Mouse (Mus musculus) T-helper 1 cell (primary cell): ENCODE measurements around the gene Swsap1.

Source experiments
- in situ Hi-C: fragments of 300-600 bp; cut with MboI, MseI; formaldehyde crosslinking; loops from one replicate; pipeline ENCODE4 v1.15.1; 2025; ENCODE audit warnings: high pct_unique_total_duplicates

Gene Swsap1

DNA sequence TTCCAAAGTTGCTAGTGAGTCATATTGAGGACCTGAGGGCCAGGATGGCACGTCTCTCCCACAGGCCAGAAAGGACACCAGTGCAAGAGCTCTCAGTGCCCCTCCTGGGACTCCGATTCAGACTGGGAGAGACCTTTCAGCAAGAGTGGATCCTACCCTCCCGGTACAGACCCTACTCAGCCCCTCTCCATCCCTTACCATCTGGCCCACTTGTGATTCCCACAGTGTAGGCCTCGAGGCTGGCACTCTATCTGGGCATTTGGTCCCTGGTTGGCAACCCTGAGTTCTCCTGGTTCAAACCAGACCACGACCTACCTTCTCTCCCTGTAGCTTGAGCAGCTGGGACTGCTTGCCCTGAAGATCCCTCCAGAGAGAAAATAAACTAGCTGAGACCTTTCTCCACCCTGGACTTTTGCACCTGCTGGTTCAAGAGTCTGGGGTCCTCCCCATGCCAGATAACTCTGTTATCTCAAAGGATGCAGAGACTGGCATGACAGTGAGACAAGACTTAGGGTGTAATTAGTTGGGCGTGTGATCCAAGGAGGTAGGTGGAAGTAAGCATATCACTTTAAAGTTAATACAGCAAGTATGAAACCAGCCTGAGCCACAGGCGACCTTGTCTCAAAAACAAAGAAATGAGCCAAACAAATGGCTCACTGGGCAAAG lies 20.0 kb upstream of the Swsap1 start:
- in situ Hi-C loops, result no loop called here

DNA sequence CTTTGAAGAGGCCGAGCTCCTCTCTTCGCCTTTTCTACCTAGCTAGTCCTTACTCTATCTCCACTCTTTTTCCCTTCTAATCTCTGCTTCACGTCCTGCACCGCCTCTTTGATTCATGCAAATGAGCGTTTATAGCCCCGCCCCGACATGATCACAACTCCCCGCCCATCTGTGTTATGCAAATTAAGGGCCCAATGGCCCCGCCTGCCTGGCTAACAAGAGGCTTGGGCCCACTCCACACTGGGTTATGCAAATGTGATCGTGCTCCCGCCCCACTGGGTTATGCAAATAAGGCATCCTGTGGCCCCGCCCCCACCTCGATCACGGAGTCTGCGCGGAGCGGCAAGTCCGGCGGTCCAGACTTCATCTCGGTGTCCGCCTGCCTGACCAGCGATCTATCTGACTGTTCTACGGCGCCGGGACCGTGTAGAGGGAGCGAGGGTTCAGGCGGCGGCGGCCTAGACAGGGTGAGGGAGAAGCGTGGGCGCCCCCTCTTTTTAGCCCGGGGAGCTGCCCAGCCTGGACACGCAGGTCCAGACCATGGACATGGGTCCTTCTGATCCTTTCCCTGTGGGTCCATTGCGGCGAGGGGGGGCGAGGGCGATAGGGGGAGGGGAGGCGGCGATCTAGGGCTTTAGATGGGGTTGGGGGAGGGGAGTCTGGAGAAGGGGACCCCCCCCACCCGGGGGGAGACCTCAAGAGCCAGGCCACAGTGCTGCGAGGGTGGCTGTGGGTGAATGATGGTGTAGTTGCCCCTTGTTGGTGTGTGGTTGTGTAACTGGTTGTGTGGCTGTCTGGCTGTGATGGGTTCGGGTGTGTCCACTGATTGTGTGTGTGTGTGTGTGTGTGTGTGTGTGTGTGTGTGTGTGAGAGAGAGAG lies 18.6 kb upstream of the Swsap1 start, which contains the start of gene Plppr2:
Plppr2 (plus strand) TSS at position 342 of the 879 bp plus-strand sequence.
- in situ Hi-C loops, result no loop called here

DNA sequence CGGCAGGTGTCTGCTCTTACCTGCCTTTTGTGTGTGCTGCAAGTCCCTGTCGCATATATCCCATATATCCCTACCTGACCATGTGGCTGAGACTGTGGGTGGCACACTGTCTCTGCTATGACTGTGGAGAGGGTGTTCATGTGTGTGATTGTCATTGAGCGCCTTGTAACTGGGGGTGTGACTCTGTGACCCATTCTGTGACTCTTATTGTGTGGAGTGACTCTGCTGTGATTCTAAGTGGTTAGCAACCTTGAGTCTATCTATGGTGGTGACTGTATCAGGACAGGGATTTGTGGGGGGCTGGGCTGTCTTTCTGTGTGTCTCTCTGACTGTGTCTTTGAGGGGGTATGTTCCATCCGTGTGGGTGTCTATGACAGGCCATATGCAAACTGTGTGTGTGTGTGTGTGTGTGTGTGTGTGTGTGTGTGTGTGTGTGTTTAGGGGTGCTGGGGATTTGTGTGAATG lies 17.8 kb upstream of the Swsap1 start:
- in situ Hi-C loops, result no loop called here

DNA sequence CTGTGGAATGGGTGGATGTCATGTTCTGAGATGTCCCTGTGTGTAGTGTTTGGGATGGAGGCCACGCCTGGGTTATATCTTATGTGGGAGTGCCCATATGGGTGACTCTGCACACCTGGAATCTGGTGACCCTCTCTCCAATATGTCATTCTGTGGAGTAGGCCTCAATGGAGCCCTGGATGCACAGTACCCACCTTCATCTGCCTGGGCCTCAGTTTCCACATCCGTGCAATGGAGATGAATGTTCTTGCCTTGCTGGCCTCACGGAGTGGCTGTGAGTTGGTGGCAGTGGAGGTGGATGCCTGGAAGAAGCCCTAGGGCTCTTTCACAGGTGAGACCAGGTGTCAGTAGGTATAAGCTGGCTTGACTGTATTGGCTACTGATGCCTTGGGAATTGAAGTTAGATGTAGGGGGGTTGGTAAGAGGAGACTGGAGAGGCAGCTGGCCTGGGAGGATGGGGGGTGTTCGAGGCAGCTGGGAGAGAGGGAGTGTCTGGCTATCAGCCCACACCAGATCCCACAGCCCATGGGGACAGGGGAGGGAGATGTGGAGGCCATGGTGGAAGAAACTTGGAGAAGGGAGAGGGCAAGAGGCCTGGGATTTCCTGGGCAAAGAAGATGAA lies 17.2 kb upstream of the Swsap1 start:
- in situ Hi-C loops, result no loop called here

DNA sequence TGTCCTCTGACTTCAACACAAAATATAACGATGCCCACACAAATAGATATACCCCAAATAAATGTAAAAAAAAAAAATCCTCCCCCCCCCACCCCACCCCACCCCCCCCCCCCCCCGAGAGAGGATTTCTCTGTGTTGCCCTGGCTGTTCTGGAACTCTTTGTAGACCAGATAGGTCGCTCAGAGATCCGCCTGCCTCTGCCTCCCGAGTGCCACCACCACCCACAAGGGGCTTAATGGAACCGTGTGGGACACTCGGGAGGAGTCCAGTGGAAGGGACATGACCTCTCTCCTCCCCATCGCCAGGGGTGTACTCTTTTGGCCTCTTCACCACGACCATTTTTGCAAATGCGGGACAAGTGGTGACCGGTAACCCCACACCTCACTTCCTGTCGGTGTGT lies 12.5 kb upstream of the Swsap1 start:
- in situ Hi-C loops, result no loop called here

DNA sequence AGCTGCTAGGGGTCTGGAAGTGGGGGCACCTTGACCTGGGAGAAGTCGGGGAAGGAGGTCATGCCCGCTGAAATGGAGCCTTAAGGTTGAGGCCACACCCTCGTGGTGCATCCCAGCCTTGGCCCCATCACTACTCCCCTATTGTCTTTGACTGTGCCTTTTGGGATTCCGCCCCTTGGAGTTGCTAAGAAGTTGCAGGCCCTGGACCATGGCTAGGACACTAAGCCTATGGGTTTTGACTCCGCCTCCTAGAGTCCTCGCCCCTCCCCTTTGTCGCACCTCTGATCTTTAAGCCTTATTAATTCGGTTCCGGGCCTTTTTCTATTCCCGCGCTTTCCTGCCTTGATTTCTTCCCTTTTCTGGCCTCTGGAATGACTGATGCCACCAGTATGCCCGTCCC lies 11.9 kb upstream of the Swsap1 start:
- in situ Hi-C loops, result no loop called here

DNA sequence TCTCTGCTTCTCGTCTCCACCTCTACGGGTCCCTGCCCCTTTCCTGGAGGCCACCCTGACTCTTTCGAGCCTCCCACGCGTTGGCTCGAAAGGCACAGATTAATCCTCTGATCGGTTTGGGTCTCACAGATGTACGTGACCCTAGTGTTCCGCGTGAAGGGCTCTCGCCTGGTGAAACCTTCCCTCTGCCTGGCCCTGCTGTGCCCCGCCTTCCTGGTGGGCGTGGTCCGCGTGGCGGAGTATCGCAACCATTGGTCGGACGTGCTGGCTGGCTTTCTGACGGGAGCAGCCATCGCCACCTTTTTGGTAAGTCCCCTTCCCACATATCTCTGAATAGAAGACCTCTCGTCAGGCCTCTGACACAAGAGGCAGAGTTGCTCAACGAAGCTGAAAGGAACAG lies 11.3 kb upstream of the Swsap1 start:
- in situ Hi-C loops, result no loop called here

DNA sequence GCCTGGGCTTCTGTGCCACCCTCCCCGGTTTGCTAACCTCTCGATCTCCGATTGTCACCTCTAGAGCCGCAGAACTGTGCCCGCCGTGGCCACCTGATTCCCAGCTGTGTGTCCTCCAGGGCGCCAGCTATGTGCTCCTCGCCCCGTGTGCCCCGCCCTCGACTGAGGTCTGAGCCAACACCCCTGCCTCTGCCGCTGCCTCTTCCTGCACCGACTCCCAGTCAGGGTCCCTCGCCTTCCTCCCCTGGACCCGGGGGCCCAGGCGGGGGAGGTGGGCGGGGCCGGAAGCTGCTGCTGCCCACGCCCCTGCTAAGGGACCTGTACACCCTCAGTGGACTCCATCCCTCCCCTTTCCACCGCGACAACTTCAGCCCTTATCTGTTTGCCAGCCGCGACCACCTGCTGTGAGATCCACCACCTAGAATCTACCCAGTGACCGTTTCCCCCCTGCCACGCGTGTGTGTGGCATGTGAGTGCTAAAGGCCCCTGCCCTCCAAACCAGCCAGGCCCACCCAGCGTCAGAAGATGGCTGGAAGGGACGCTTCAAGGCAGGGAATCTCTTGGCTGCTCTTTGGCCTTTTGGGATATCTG lies 7.9 kb upstream of the Swsap1 start:
- in situ Hi-C loops, result no loop called here

DNA sequence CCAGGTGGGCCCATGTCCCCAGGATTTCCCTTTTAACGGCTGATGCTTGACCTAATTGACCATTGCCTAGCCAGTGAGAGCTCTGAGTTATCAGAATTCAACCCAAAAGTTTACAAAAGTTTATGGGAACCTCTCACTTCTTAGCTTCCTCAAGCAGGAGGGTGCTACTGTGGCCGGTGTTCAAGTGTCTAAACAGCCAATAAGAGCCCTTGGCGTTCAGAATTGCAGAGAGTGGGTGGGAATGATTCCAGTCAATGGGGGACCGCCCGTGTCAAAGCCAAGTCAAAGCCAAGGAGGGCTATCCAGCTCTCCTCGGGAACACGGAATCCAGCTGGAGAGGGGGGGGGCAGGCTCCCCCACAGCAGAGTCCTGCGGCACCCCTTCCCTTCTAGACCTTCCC lies 7.4 kb upstream of the Swsap1 start:
- in situ Hi-C loops, result no loop called here

DNA sequence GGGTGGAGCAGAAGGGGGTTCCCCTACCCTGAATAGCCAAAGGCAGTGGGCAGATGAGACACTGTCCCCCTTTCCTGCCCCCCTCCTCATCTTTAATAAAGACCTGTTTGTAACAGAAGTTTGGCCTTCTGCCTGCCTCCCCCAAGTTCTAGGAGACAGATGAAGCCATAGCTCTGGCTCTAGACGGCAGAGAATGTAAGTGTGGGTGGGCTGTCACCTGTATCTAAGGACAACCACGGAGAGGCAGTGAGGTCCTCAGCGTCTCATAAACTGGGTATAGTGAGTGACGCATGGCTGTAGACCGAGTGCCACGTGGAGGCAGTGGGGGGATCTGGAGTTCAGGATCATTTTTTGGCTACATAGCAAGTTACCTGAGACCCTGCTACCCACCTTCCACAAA lies 6.8 kb upstream of the Swsap1 start:
- in situ Hi-C loops, result no loop called here

DNA sequence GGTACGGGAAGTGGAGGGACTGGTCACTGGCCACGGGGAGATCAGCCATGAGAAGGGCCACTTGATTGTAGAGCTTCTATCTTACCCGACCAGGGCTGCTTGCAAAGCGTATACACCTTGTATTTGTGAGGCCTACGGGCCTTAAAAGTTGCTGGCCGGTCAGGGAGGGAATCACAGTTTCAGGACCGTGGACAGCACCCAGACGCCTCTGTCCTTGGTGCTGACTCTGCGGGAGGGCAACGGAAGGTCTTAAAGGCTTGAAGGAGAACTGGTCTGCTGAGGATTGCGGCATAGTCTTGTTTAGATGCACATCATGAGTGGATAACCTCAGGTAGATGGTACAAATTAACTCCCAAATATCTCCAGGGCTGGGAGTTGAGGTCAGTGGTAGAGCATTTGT lies 5.2 kb upstream of the Swsap1 start:
- in situ Hi-C loops, result no loop called here

DNA sequence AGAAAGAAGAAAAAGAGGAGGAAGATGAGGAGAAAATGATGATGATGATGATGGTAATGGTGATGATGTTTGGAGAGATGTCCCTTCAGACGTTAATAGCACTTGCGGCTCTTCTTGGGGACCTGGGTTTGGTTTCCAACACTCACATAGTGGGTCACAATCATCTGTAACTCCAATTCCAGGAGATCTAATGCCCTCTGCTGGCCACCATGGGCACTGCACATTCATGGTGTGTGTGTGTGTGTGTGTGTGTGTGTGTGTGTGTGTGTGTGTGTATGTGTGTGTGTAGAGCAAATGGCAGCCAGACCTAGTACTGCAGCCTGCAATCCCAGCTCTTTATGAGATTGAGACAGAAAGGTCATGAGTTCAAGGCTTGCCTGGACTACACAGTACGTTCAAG lies 3.6 kb upstream of the Swsap1 start:
- in situ Hi-C loops, result no loop called here

DNA sequence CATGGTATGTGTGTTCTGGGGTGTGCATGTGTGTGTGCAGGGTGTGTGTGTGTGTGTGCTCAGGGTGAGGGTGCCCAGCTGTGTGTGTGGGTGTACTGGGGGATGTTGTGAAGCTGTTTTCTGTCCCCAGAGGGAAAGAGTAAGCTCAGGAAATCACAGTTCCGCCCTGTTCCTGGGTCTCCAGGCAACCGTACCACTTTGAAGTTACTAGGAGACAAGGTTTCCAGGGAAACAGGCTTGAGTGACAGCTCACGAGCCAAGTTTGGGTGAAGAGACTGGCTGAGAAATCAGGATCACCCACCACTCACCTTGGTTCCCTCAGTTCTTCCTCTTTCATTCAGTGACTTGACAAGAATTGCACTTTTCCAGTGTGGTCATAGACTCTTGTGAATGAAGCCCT lies 2.0 kb upstream of the Swsap1 start:
- in situ Hi-C loops, result no loop called here

DNA sequence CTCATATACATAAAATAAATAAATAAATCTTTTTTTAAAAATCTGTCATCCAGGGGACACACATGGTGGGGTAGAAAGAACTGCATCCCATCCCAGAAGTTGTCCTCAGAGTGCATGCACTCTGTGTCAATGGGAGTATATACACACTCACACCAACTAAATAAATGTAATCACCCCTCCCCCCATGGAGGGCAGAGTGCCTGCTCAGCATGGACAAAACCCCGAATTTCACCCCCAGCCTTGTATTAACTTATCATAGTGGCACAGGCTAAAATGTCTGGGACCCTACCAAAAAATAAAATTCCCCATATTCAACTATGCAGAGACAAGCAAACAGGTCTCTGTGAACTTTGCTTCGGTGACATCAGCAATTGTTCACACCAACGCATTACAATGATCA lies 920 bp upstream of the Swsap1 start:
- in situ Hi-C loops, result no loop called here

DNA sequence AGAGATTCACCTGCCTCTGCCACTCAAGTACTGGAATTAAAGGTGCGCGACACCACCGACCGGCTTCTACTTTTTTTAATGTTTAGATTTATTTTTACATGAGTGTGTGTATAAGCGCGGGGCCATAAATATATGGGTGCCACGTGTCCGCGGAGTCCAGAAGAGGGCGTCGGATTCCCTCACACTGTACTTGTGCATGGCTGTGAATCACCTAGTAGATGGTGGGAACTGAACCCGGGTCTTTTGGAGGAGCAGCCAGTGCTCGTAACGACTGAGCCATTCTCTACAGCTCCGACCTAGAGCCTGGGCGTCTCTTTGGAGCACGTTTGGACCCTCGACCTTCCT lies 358 bp upstream of the Swsap1 start:
- in situ Hi-C loops, result no loop called here

DNA sequence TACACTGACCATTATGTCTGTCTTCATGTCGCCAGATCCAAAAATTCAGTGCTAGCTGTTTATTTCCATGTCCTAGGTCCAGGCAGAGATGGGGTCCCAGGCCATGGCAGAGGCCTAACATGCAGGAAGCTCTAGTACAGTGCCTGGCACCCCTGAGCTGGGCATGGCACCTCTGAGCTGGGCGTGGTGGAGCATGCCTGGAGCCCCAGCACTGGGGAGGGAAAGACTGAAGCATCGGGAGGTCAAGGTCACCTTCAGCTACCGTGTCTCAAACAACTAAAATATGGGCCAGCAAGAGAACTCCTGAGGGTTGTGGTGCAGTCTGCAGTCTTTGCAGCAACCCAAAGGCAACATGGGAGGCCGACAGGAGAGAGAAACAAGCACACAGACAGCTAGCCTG lies 2.8 kb downstream of the Swsap1 start:
- in situ Hi-C loops, result no loop called here

DNA sequence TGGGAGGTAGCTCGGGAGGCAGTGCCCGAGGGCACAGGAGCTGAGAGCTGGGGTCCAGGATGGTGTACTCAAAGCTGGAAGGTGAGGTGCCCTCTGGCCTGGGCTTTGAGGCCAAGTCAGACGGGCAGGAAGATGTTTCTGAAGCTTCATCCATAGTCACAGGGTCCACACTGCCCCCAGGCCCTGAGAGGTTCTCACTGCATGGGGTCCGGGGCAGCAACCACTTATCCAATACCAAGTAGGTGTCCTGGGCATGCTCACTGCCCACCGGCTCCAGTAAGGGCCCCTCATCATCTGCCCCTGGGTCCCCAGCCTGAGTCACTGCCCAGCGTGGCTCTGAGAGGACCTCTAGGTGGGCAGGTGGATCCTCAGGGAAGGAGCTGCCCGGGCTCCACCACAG lies 3.7 kb downstream of the Swsap1 start:
- in situ Hi-C loops, result no loop called here

DNA sequence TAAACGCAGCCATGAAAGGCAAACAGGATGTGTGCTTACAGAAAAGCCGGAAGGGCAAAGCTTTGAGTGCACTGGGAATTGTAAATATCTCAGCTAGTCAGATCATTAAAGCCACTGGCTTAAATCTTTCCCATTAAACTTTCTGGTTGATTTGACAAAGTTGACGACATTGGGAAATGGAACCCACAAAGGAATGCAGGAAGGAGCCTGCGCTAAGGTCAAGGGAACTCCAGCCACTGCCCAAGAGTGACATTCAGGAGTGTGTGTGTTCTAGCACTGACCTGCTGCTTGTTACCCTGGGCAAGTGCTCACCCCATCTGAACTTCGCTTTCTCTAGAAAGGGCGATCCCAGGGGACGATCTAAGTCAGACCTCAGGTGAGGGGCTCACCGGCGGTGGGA lies 4.6 kb downstream of the Swsap1 start:
- in situ Hi-C loops, result no loop called here

DNA sequence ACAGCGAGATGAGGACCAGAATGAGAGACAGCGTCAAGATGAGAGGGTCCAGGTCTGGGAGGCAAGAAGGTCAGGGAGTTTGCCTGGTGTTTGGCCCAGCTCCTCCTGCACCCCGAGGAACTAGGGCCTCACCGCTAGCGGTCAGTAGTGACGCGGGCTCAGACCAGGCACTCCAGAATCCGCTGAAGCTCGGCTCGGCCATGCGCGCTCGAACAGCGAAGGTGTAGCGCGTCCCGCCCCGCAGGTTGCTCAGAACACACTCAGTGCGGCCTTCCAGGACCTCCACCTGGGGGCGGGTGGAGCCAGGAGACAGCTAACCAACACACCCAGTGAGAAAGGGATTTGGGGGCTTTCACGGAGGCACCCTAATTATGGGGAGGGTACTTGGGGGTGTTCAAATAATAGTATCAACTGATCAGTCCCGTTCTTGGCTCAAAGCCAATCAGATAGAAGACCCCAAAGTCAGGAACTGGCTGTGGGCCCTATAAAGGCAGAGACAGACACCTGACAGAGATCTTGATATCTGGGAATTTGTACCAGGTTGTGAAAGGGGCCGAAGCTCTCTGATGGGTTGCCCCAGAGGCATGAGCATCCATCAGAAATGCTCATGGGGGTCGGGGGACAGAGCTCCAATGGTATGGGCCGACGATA lies 5.1 kb downstream of the Swsap1 start:
- in situ Hi-C loops, result no loop called here

DNA sequence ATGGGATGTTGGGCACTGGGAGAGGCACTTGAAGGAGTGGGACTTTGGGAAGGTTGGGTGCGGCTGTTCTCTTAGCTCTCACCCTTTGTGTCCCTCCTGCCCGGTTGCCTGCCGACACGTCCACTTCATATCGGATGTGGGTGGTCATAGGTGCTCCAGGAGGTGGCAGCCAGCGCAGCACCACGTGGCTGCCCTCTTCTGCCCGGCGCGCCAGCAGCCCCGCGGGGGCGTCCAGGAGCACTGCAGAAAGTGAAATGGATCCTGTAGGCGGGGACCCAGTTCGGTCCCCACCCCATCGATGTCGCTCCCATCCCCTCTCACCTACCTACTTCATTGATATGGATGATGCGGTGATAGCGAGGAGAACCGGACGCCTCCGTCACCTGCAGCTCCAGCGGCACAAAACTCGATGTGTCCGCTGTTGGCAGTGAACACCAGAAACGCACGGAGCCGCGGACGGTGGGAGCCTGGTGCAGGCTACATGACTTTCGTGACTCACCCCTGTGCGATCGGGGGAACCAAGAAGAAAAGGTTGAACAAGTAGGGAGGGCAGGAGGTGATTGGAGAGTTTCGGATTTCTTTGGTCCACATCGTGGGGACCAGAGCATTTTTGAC lies 5.9 kb downstream of the Swsap1 start:
- in situ Hi-C loops, result no loop called here

DNA sequence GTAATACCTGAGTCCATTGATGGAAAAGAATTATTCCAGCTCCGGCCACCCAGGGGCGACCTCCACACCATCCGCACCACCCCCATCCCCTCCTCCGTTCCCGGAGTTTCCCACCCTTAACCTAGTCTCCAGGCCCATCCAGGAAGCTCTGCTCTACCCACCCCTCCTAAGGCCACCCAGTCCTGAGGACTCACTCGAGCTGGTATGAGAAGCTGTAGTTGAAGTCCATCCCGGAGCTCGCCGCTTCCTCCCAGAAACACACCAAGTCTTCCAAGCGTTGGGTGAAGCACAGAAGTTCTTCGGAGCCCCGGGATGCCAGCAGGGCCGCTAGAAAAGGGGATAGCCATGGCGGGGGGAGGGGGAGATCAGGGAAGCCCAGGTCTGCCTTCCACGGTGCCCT lies 6.5 kb downstream of the Swsap1 start:
- in situ Hi-C loops, result no loop called here
